Mouse (Mus musculus) embryo, embryonic 10.5 days (tissue): ENCODE measurements around the gene Herc1.

Source experiments
- DNase-seq: peaks from one replicate; pipeline ENCODE4 v3.0.0-alpha.2; 2015; ENCODE audit warnings: low spot score

Herc1 gene

DNA sequence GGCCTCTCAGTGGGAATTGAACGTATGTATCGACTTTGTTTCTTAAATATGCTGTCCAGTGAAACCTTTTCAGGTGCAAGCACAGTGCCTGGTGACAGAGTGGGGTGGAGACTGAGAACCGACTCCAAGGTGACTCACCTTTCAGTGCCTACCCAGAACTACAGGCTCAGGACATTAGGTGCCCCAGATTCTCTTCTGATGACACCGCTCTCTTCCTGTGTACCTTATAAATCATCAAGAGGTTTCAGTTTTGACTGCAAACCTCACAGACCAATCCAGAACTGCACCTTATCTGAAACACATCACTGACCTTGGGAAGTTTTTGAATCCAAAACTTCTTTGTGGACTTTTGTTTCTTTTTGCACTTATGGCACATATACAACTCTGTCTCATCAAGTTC lies 170.0 kb downstream of the Herc1 start:
- no peak for DNase-seq

DNA sequence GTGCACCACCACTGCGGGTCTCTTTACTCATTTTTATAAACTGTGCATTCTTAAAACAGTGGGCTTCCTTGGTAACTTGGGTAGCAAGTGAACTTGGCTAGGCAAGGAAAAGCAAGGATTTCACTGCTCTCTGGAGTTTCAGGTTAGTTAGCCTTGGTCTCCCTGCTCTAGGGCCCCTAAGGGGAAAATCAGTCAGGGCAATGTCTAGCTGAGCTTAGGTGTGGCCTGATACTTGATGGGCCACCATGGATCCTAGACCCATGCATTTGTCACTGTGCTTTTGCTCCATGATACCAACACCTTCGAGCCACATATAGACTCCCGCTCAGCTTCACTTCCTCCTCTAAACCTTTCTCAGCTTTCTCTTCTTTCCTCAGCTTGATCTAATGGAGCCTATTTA lies 171.3 kb downstream of the Herc1 start:
- DNase-seq = no peak

DNA sequence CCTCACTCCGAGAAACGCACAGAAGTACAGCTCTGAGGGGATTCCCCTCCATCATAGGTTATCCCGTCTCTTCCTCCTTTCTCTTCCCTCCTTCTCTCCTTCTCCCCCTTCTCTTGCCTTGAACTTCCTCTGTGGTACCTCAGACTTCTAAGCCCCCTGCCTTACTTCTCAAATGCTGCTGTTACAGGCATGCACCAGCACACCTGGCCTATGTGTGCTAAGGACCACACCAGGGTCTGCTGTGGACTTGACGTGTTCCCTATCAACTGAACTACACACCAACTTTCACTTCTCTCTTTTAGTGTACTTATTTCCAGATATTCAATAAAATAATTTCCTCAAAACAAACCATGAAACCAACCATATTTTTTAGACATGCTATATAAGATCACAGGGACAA lies 192.5 kb downstream of the Herc1 start:
- no peak for DNase-seq
